Mouse (Mus musculus): ENCODE measurements around the gene Rasl11b.
A peak's percentile ranks its signal among the peaks of the same experiment; 100 is the strongest.

The Rasl11b gene

DNA sequence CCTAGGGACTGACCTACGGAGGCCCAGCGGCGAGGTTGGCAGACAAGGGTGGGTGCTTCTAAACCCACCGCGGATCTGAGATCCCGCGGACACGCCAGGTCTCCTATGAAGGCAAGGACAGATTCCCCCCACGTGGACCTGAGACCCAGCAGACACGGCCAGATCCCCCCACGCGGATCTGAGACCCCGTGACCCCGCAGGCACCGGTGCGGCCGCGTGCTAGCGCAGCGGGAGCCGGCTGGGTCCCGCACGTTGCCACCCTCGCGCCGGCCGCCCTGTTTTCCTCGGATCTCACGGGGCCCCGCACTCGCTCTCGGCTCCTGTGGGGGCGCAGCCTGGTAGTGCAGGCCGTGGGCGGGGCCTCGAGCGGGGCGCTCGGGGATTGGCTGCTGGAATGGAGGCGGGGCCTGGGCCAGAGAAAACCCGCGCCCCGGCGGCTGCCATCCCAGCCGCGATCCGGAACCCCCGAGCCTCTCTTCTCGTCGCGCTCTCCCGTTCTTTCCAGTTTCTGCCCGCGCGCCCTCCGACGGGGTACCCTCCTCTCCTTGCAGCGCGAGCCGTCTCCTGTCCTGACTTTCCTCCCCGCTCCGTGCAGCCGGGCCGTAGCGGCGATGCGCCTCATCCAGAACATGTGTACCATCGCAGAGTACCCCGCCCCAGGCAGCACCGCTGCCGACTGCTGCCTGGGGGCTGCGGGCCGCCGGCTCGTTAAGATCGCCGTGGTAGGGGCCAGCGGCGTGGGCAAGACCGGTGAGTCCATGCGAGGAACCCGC, at the start of gene Rasl11b:
Gene Rasl11b (plus strand): TSS at position 446 of the 773 bp plus-strand sequence.
- peak; percentile 95 for DNase-seq (ENCODE audit: low read depth, low spot score)

DNA sequence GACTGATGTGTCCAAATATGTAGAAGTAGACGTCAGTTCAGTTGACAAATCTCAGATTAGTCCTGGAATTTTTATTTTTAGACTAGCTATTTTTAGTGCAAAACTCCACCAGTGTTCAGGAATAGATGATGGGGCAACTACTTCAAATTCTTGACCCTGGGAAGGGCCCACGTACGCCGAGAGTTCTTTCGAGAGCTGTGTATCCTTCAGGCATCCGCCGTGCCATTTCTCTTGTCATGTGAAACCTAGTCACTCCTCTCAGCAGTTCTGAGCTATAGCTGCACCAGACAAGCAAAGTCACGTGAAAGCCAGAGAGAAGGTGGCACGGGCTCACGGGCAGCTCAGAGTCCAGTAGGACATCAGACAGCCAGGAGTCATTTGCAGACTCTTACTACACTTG, 47.5 kb upstream of the Rasl11b start:
- DNase-seq (ENCODE audit: low read depth, low spot score): no peak

DNA sequence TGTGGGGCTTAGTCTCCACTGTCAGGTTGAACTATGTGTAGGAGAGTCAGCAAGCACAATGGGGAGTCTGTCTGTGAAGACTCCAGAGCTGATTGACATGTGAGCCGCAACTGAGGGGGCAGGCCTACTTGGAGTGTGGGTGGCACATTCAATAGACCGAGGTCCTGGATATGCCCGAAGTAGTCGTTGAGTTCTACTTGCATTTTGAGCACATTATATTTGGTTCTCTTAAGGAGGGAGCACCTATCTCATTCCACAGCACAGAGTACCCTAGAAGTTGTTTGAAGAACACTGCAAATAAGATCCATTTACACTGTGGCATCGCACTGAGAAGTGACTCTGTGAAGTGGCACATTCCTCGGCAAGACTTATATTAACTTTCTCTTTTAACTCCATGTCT, 45.1 kb upstream of the Rasl11b start:
- DNase-seq (ENCODE audit: low read depth, low spot score): no peak

GRCm38 (mm10) chr5:74151774-74152173, 43.3 kb upstream of the Rasl11b start:
- DNase-seq (ENCODE audit: low read depth, low spot score): no peak

DNA sequence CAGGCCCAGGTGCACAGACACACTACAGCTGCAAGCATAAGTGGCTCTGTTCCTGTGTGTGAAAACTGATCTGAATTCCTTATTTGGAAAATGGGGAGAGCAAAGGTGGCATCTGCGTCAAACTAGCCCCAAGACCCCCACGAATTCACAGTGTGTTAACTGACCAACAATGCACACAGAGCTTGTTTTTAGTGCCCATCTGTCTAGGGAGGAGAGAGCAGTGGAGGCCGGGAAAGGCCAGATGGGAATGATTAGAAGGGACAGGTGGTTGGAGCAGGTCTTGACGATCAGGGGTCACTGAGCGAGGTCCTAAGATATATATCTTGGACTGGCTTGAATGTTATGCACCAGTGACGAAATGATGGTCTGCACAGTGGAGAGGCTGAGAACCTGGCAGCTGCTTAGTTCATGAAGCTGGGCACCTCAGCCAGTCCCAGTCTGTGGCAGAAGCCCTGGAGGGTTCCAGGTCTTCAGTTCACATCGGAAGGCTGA, 39.2 kb upstream of the Rasl11b start:
- DNase-seq (ENCODE audit: low read depth, low spot score): no peak

DNA sequence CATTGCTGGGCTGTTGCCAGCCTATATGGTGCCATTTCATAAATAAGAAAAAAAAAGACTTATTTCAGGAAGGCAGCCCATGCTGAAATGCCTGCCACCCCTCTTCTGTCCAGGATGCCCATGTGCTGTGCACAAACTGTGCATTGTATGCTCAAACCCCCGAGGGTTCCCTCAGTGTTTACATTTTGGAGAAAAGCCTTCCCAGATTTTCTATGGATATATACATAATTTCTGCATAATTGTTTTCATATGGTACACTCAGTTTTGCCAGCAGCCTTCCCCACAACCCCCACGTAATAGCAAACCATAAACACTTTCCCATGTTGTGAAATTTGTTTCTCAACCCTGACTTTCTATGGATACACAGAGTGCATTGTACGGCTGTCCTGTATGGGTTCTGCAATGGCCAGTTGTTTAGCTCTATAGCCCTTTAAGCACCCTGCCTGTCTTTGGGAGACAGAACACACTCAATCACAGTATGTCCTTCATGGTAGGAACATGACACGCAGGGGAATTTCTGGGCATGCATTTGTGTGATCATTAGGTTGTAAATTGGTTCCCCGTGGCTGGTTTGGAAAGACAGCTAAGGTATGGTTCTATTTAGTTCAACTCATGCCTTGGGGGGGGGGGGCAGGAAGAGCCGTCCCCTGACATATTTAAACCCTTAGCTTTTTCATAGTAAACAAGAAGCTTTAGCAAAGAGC, 36.0 kb upstream of the Rasl11b start:
- no peak for DNase-seq (ENCODE audit: low read depth, low spot score)

GRCm38 (mm10) chr5:74159906-74160305, 35.2 kb upstream of the Rasl11b start:
- DNase-seq (ENCODE audit: low read depth, low spot score): no peak

- DNase-seq (ENCODE audit: low read depth, low spot score): no peak
Observed at GRCm38 (mm10) chr5:74160349-74160748, 34.7 kb upstream of the Rasl11b start.

DNA sequence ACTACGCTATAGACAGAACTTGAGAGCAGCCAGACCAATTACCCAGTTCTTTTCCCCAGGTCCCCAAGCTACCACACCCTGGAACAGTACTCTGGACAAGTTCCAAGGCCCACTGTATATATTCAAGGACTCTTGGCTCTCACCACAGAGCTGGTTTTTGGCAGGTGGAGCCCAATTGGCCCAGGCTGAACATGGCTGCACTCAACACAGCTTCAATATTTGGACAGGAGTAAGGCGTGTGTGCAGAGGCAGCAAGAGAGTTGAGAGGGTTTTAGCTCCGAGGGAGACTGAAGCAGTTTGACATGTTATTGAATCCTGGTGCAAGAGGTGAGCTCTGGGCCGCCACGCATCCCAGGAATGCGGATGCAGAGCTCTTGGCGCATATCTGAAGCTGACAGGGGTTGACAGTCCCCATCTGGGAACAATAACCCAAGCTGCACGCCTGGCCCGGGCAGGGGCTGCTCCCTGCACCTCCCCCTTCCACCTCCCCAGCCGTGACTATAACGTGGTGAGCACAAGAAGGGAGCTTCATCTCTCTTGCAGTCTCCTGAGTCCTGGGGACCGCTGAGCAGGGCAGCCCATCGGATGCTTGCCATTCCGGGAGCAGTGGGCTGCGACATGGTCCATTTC, 33.7 kb upstream of the Rasl11b start:
- DNase-seq (ENCODE audit: low read depth, low spot score): no peak

DNA sequence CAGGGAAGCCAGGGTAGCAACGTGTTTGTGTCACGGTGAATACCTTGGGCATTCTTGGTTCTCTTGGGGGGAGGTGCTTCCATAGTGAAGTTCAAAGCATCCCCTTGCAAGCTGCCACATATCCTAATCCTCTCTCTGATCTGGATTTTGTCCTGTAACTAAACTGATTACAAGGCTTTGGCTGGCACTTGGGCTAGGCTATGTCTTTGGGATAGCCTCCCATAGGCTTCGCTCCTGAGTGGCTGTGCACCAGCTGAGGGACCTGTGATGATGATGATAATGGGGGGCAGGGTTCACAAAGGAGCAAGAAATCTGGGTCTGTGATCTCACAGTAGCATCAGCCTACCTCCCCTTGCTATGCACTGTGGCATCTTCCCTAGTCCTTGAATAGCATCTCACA, 33.1 kb upstream of the Rasl11b start:
- no peak for DNase-seq (ENCODE audit: low read depth, low spot score)

DNA sequence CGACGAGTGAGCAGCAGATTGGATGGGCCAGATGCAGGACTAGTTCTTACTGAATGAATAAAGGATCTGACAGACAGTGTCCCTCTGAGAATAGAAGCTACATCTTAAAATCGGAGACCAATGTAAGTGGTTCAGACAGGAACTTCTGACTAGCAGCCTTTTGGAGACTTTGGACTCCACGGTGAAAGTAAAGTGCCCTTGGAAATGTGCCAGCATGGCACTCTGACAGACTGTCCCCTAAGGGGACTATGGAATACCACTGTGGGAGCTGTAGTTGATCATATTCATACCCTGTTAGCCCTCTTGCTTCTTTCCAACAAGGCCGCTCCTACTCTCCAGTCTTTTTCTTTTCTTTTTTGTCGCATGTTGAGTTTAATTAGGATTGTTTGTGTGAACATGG, 31.9 kb upstream of the Rasl11b start:
- DNase-seq (ENCODE audit: low read depth, low spot score): no peak

- DNase-seq (ENCODE audit: low read depth, low spot score): no peak
Observed at GRCm38 (mm10) chr5:74164547-74164946, 30.5 kb upstream of the Rasl11b start.

GRCm38 (mm10) chr5:74166642-74167041, 28.4 kb upstream of the Rasl11b start:
- DNase-seq (ENCODE audit: low read depth, low spot score): no peak

GRCm38 (mm10) chr5:74168085-74168484, 27.0 kb upstream of the Rasl11b start:
- DNase-seq (ENCODE audit: low read depth, low spot score): no peak

- DNase-seq (ENCODE audit: low read depth, low spot score): no peak
Observed at GRCm38 (mm10) chr5:74171768-74172167, 23.3 kb upstream of the Rasl11b start.

- no peak for DNase-seq (ENCODE audit: low read depth, low spot score)
Observed at GRCm38 (mm10) chr5:74172208-74172607, 22.9 kb upstream of the Rasl11b start.

GRCm38 (mm10) chr5:74173162-74173844, 21.8 kb upstream of the Rasl11b start:
- DNase-seq (ENCODE audit: low read depth, low spot score): no peak

GRCm38 (mm10) chr5:74175526-74176270, 19.4 kb upstream of the Rasl11b start:
- no peak for DNase-seq (ENCODE audit: low read depth, low spot score)

- no peak for DNase-seq (ENCODE audit: low read depth, low spot score)
Observed at GRCm38 (mm10) chr5:74180216-74180615, 14.9 kb upstream of the Rasl11b start.

GRCm38 (mm10) chr5:74183118-74183517, 12.0 kb upstream of the Rasl11b start:
- DNase-seq (ENCODE audit: low read depth, low spot score): no peak

DNA sequence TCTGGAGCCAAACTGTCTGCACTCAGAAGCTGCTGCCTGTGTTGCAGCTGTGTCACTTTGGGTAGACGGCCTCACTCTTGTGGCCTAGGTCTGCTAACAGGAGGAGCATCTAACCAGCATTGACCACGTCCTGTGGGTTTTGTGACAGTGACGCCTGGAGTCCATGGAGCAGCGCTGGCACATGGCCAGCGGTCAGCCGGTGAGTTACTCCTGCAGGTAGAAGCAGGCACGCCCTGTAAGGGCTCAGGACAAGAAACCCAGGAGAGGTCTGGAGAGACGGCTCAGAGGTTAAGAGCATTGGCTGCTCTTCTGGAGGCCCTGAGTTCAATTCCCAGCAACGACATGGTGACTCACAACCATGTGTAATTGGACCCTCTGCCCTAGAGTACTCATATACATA, 10.5 kb upstream of the Rasl11b start:
- no peak for DNase-seq (ENCODE audit: low read depth, low spot score)
